ENCODE assay signal across 32 mouse cellular contexts in the genomic region with DNA sequence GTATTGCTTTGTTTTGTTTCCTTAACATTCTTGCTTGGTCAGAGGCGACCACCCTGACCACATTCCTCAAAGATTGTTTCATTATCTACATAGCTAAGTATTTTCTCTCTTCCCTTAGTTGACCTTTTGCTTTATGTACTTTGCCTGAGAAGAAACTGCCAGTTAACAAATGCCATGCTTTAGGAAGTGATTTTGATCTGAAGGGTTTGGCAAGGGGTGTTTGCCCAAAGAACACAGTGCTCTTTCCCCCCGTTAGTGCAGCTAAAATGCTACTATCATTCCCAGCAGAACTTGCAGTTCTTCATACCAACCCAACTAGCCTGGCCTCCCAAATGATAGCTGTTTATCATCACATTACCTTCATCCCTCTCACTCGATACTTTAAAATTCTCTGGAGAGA.
DNase-seq lines count a peak whose midpoint lies in the region; ATAC-seq lines count a peak whose summit lies in the region.
"Had no signal": no experiment of that assay in that cellular context is flagged by ENCODE, and none has a peak within 500 bp of the region (broad histone marks: within the 10 kb centered on the region; RNA-seq: fewer than 3 reads in every experiment).

No protein-coding gene starts in this region.

- ATAC-seq in heart, embryonic 13.5 days (ENCODE audit: extremely low read depth, insufficient number of reproducible peaks, low FRiP score, low TSS enrichment) = no peak
- ATAC-seq in lung, embryonic 15.5 days (ENCODE audit: borderline replicate concordance, extremely low read depth, low FRiP score, low TSS enrichment) = no peak
- no peak for ATAC-seq in midbrain, embryonic 15.5 days (replicated peaks)
- ATAC-seq: forebrain, embryonic 15.5 days; inflammation-experienced regulatory T-cells, adult 6 months; liver, embryonic 12.5 days; liver, postnatal 0 days; Patski had no signal

- DNase-seq in heart, postnatal 4 days = no peak
- DNase-seq in lung, postnatal 10 days = no peak
- peak; percentile 20 for DNase-seq in urinary bladder, postnatal 14 days (ENCODE audit: low spot score)
- DNase-seq in urinary bladder, postnatal 36 days (ENCODE audit: low spot score in 2 of 2) = no peak
- DNase-seq: adrenal gland, postnatal 14 days; cerebellum, adult 11-12 months; cerebellum, adult 9-11 months; gastrocnemius, postnatal 36 days; kidney, adult 11 months; kidney, postnatal 14 days; liver, postnatal 0 days; midbrain, embryonic 14.5 days; retina, postnatal 1 day; right cerebral cortex, postnatal 25 days; thymus, postnatal 4 days had no signal

- H3K27ac ChIP-seq in heart, embryonic 13.5 days (replicated peaks) = peak overlapping the region; percentile 21; the same call in 1 of the 2 replicates
- H3K27ac ChIP-seq in lung, embryonic 15.5 days = peak overlapping the region; percentile 61; the same call in 1 of the 2 replicates
- H3K27ac ChIP-seq in brown adipose tissue, adult 24 weeks (replicated peaks; ENCODE audit: low read depth, low read length) = peak overlapping the region; percentile 42
- H3K27ac ChIP-seq in midbrain, embryonic 15.5 days = no peak overlapping the region
- H3K27ac ChIP-seq: embryonic facial prominence, embryonic 13.5 days; forebrain, embryonic 10.5 days; forebrain, embryonic 15.5 days; hindbrain, embryonic 10.5 days; hindbrain, embryonic 15.5 days; left cerebral cortex, adult 2 months; limb, embryonic 12.5 days; liver, embryonic 12.5 days; neural tube, embryonic 15.5 days; stomach, postnatal 0 days had no signal

- peaks cover 52% of the 10 kb centered on the region for H3K4me1 ChIP-seq in heart, embryonic 13.5 days
- peaks cover 26% of the 10 kb centered on the region for H3K4me1 ChIP-seq in lung, embryonic 15.5 days
- H3K4me1 ChIP-seq in brown adipose tissue, adult 24 weeks (ENCODE audit: control insufficient read depth, insufficient read depth, insufficient read length, low read length) = peaks cover 21% of the 10 kb centered on the region
- no peaks in the 10 kb centered on the region for H3K4me1 ChIP-seq in midbrain, embryonic 15.5 days
- H3K4me1 ChIP-seq: embryonic facial prominence, embryonic 13.5 days; forebrain, embryonic 10.5 days; hindbrain, embryonic 10.5 days; hindbrain, embryonic 15.5 days; limb, embryonic 12.5 days had no signal

- no peak overlapping the region for H3K4me3 ChIP-seq in heart, embryonic 13.5 days
- no peak overlapping the region for H3K4me3 ChIP-seq in lung, embryonic 15.5 days
- no peak overlapping the region for H3K4me3 ChIP-seq in brown adipose tissue, adult 24 weeks (ENCODE audit: insufficient read depth, low read depth, low read length)
- H3K4me3 ChIP-seq in midbrain, embryonic 15.5 days = no peak overlapping the region
- H3K4me3 ChIP-seq: embryonic facial prominence, embryonic 13.5 days; forebrain, embryonic 10.5 days; forebrain, embryonic 15.5 days; heart, embryonic 12.5 days; hindbrain, embryonic 10.5 days; hindbrain, embryonic 15.5 days; left cerebral cortex, adult 2 months; limb, embryonic 12.5 days; liver, embryonic 12.5 days; neural tube, embryonic 15.5 days had no signal

- 34% methylated on average over 3 of the region's 3 CpGs for WGBS in heart, embryonic 13.5 days
- 39% methylated on average over 3 of the region's 3 CpGs for WGBS in lung, embryonic 15.5 days
- WGBS in midbrain, embryonic 15.5 days = 79% methylated on average over 3 of the region's 3 CpGs

- H3K9me3 ChIP-seq in heart, embryonic 13.5 days = no peaks in the 10 kb centered on the region
- no peaks in the 10 kb centered on the region for H3K9me3 ChIP-seq in lung, embryonic 15.5 days
- H3K9me3 ChIP-seq in midbrain, embryonic 15.5 days = no peaks in the 10 kb centered on the region
- H3K9me3 ChIP-seq: embryonic facial prominence, embryonic 13.5 days; forebrain, embryonic 10.5 days; forebrain, embryonic 15.5 days; hindbrain, embryonic 10.5 days; hindbrain, embryonic 15.5 days; limb, embryonic 12.5 days; liver, embryonic 12.5 days; neural tube, embryonic 15.5 days had no signal

- H3K27me3 ChIP-seq in heart, embryonic 13.5 days (replicated peaks) = no peaks in the 10 kb centered on the region
- no peaks in the 10 kb centered on the region for H3K27me3 ChIP-seq in lung, embryonic 15.5 days
- no peaks in the 10 kb centered on the region for H3K27me3 ChIP-seq in midbrain, embryonic 15.5 days (replicated peaks)
- H3K27me3 ChIP-seq: embryonic facial prominence, embryonic 13.5 days; forebrain, embryonic 15.5 days; heart, embryonic 12.5 days; hindbrain, embryonic 15.5 days; limb, embryonic 12.5 days; liver, embryonic 12.5 days; neural tube, embryonic 15.5 days; Patski had no signal

- no peak overlapping the region for H3K4me2 ChIP-seq in heart, embryonic 13.5 days
- no peak overlapping the region for H3K4me2 ChIP-seq in lung, embryonic 15.5 days
- no peak overlapping the region for H3K4me2 ChIP-seq in midbrain, embryonic 15.5 days
- H3K4me2 ChIP-seq: embryonic facial prominence, embryonic 13.5 days; forebrain, embryonic 15.5 days; heart, embryonic 12.5 days; hindbrain, embryonic 15.5 days; limb, embryonic 12.5 days; liver, embryonic 12.5 days; neural tube, embryonic 15.5 days had no signal

- peaks cover 14% of the 10 kb centered on the region for H3K36me3 ChIP-seq in heart, embryonic 13.5 days
- H3K36me3 ChIP-seq in lung, embryonic 15.5 days = 0 out of 2 replicates have a peak, but pooled peaks cover 3% of the 10 kb centered on the region
- H3K36me3 ChIP-seq in midbrain, embryonic 15.5 days (replicated peaks) = no peaks in the 10 kb centered on the region
- H3K36me3 ChIP-seq: embryonic facial prominence, embryonic 13.5 days; forebrain, embryonic 15.5 days; hindbrain, embryonic 15.5 days; limb, embryonic 12.5 days had no signal

- no peak overlapping the region for H3K9ac ChIP-seq in heart, embryonic 13.5 days
- no peak overlapping the region for H3K9ac ChIP-seq in lung, embryonic 15.5 days
- H3K9ac ChIP-seq in midbrain, embryonic 15.5 days = no peak overlapping the region
- H3K9ac ChIP-seq: embryonic facial prominence, embryonic 13.5 days; forebrain, embryonic 15.5 days; heart, embryonic 12.5 days; hindbrain, embryonic 15.5 days; limb, embryonic 12.5 days; liver, embryonic 12.5 days; liver, postnatal 0 days; neural tube, embryonic 15.5 days had no signal
